Mouse (Mus musculus): ENCODE results near the gene Tmem258. TPM values are rescaled to one million over a fixed set of nuclear protein-coding genes. Genes with fewer than 3 reads are reported as not detected.
"Not testable (repeated sequence)": the region's sequence is repeated elsewhere in the genome, so short reads cannot be mapped to it uniquely, and the experiment has no call there.

The Tmem258 gene
- total RNA-seq (2021), result 100 to 1,000 TPM; 118 to 127 TPM
- long read RNA-seq, experiment 1, transcript Tmem258-201 (4 exons, 606 nt), result major isoform, 102 of 110 reads
- long read RNA-seq, experiment 1, partial matches to known transcripts, result 5 of 110 reads
- long read RNA-seq, experiment 1, other reads (novel, unspliced or antisense), result 2 of 110 reads
- long read RNA-seq, experiment 2, transcript Tmem258-201 (4 exons, 606 nt), result major isoform, 67 of 70 reads
- long read RNA-seq, experiment 2, partial matches to known transcripts, result 2 of 70 reads
- long read RNA-seq, experiment 2, other reads (novel, unspliced or antisense), result 1 of 70 reads

DNA sequence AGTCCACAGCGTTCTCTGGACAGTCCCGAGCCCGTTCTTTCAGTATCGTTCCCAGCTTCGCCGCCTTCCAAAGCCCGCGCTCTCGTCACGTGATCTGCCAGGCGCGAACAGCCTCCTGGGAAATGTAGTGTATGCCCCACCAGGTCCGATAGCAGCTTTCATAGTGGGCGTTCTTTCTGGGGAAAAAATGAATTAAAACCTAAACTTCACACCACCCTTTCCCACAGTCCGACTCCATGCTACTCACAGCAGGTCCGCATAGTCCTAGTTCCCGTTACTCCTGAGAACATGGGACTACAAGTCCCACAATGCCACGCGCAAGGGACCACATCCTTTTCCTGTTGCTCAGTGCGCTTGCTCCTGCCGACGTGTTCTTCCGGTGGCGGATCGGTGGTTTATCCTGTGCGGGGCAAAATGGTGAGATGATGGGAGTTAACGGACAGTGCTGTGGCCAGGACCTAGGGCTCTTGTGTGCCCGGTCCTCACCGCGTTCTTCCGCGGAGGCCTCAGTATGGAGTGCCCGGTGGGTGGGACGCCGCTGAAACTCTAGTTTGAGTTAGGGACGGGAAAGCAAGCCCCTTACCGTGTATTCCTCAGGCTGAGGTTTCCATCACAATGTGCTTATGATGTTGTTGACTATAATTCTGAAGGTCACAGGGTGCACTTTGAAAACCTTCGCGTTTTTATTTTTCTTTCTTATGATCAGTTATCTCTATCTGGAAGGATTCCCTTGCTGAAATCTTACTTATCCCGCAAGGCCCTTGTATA is at the start of gene Tmem258, which contains the start of gene Fen1:
Gene Tmem258 (plus strand): TSS at position 167 of the 768 bp plus-strand sequence.
Gene Fen1 (minus strand): TSS at position 322 of the 768 bp plus-strand sequence.
- peak; percentile 89 for DNase-seq

DNA sequence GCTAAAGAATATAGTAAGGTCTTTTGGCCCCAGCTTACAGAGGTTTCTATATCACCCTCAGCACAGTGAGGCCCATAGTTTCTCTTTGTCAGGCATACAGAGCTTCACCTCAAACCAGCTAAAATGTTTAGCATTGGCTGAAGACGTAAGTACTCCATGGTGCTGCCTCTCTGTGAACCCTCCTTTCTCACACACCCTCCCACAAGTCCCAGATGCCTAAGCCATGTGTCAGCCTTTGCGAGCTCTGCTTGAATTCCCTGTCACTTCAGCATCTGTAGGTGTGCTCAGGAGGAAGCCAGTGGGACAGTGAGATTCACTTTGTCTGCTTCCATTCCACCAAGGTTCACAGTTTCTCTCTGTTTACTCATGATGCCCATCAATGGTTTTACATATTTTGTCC is 46.1 kb upstream of the Tmem258 start:
- no peak for DNase-seq

GRCm38 (mm10) chr19:10163896-10164295 is 39.9 kb upstream of the Tmem258 start:
- DNase-seq, result no peak

- DNase-seq, result not testable (repeated sequence)
Measured at GRCm38 (mm10) chr19:10165928-10166327, 37.9 kb upstream of the Tmem258 start.

GRCm38 (mm10) chr19:10167112-10167511 is 36.7 kb upstream of the Tmem258 start:
- no peak for DNase-seq

DNA sequence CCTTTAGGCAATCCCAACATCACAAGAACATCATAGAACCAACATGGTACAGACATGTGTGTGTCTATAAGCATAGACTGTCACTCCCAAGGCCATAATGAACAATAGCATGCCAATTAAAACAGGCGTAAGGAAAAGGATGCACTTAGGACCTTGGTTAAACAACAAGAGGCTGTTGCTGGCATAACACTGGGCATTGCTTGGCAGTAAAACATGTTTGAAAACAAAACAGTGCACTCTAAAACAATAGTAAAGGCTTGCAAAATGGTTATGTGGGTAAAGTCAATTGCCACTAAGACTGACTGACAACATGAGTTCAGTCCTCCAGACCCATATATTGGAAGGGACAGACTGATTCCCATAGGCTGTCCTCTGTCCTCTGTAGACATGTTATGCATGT is 35.9 kb upstream of the Tmem258 start:
- DNase-seq, result no peak

DNA sequence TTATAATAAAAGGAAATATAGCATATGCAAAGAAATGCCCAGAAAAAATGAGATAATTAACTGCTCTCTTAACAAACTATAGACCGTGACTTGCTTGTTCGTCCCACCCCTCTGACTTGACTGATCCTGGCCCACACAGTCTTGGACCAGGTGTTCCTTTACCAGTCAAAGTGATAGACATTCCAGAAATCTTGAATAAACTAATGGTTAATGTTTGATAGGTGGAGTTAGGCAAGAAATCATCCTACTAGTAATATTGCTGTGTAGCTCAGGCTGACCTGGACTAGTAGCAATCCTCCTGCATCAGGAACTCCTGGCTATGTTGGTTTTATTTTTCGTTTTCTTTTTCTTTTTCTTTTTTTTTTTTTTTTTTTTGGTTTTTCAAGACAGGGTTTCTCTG is 35.4 kb upstream of the Tmem258 start:
- DNase-seq, result no peak

- no peak for DNase-seq
Measured at GRCm38 (mm10) chr19:10169179-10169578, 34.6 kb upstream of the Tmem258 start.

DNA sequence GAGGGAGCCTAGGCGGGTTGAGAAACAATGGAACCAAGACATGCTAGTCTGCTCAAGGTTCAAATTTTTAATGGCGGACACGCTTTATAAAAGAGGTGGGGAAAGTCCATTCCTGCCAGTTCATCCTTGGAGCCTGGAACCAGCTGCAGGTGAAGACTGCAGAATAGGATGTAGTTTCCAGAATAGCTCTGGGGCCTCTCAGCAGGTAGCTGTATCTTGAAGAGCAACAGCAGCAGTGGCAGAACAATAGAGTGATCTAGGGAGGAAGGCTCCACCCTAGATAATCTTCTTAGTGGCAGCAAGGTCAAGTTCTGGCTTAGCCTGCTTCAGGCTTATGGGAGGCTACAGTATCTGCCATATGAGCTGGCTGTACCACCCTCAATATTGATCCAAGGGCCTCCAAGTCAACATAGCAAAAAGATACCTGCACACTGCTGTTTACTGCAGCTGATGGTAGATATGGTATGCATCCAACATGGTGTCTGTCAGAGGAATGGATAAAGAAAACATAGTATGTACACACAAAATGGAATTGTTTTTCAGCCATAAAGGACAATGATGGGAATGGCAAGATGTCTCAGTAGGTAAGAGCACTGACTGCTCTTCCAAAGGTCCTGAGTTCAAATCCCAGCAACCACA is 34.0 kb upstream of the Tmem258 start:
- not testable (repeated sequence) for DNase-seq

- DNase-seq, result no peak
Measured at GRCm38 (mm10) chr19:10170466-10170865, 33.3 kb upstream of the Tmem258 start.

DNA sequence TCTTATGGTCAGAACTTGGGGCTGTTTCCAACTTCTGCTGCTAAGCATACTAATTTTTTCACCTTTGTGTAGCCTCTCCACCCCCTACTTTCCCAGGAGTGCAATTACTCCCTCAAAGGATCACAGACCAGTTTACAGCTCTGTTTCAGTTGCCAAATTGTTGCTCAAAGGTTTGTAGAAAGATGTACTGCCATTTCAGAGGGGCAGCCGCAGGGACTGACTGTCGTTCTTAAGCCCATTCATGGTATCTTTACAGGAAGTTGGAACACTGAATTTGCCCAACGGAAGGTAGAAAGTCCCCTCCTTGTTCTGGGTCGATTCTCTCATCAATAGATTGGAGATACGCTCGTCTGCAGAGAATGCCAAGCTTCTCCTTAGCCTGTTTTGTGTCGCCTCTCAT is 32.5 kb upstream of the Tmem258 start:
- no peak for DNase-seq

DNA sequence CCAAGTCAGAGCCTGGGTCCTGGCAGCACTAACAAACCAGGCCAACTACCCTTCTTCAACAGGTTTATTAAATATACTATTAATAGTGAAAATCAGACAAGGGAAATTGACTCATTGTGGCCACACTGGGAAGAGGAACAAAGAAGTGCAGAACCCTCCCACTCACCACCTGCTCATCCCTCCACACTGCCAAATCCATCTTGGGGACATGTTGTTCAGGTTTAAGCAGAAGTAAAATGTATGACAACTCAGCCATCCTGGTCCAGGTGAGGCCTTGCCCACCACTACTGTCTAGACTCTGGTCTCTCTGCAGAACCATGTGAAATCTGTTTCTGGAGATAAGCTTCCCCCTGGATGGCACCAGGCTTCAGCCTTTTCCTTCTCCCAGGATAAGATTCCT is 32.0 kb upstream of the Tmem258 start:
- no peak for DNase-seq

- no peak for DNase-seq
Measured at GRCm38 (mm10) chr19:10173116-10173718, 30.6 kb upstream of the Tmem258 start.

GRCm38 (mm10) chr19:10173844-10174539 is 29.8 kb upstream of the Tmem258 start:
- DNase-seq, result no peak

- no peak for DNase-seq
Measured at GRCm38 (mm10) chr19:10174956-10175355, 28.9 kb upstream of the Tmem258 start.

DNA sequence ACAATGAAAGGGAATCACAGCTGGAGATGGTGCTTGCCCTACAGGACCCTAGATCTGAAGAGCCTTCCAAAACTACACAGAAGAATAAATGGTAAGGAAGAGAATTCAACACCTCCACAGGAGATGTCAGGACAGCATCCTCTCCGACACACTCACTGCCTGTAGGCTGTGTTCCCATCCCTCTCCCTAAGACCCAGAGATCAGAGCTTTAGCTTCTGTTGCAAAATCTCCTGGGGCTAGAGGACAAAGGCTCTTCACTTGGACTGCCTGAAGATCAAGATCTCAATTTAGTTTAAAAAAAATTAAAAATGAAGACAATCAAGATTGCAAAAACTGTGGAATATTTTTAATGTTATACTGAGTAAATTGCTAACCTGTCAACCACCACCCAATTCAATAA is 27.3 kb upstream of the Tmem258 start:
- no peak for DNase-seq

DNA sequence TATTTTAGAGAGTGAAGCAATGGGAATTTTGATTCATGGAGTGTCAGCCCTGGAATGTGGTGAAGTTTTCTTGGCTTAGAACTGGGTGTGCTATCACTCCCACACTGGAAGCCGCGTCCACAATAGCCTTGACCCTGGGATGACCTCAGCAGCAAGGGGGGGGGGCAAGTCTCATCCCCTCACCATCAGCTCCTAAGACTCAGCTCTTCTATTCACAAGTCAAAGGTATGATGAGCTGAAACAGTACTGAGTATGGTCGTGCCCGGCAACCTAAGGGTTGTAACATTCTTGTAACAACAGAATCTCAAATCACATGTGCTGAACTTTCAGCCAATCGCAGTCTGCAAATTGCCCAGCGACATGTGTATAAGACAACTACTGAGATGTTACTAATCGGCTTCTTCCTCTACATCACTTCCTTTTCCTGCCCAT is 26.9 kb upstream of the Tmem258 start:
- DNase-seq, result no peak

DNA sequence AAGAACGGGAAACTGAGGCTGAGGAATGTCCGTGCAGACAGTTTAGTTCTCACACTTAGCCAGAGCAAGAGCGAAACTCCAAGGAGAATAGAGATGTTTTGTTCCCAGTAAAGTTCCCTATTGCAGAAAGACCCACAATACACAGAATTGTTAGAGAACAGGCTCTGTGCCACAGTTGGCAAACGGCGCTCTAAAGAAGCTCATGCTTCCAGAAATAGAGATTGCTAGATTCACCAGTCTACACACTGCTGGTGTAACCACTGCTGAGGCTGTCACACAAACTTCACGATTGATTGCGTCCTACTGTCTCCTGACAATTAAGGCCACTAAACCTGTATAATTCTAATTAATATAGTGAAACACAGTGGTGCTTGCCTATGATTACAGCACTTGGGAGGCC is 22.6 kb upstream of the Tmem258 start:
- DNase-seq, result no peak

- no peak for DNase-seq
Measured at GRCm38 (mm10) chr19:10182142-10182541, 21.7 kb upstream of the Tmem258 start.

GRCm38 (mm10) chr19:10182670-10183298 is 21.0 kb upstream of the Tmem258 start, which contains the start of gene Fads1:
TSS of gene Fads1 (plus strand) at chr19:10182888.
- DNase-seq, result peak; percentile 89

DNA sequence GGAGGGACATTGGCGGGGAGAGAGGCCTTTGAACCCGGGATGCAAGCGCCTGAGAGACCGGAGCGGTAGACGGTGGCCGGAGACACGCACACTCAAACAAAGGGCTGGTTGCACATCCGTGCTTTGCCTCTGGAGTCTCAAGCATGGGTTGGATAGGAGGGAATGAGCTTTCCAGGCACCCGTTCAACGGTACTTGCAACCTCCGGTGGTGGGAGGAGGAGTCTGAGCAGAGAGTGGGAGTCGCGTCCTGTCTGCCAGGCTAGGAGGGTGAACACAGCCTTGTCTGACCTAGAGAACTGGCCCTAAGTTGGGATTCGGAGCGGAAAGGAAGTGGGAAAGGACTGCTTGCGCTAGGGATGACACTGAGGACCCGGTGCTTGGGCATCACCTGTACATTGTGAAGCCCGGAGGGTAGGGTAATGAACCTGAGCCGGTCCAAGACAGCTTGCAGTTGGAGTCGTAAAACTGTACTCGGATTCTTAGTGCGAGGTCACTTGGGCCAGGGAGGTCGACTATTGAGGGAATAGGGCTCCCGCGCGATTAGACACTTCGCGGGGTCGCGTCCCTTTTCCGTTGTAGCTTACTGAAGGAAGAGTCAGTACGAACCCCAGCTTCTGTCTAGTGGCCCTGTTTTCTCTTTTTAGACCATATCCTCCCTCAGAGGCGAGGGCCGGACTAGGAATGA is 20.4 kb upstream of the Tmem258 start:
- DNase-seq, result peak; percentile 64

Data from gastrocnemius, postnatal 10 days (tissue).